Mouse (Mus musculus): ENCODE results near the gene 4930564D02Rik.

DNA sequence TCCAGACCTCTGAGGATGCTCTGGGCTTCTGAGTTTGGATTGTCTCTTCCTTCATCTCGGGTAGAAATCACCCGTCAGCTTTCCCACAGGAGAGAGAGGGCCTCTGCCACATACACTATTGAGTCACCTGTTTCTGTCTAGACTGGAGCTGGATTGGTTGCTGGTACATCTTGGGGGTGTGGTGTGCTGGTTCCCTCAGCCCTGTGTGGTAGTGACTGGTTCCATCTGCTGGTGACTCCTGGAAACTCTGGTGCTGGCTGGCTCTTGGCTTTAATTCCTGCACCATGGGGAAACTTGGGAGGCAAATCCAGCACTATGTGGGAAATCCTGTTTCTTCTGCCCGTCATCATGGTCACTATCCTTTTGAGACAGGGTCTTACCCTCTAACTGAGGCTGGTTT, 24.3 kb downstream of the 4930564D02Rik start:
- TF ChIP-seq TAL1 (IDR thresholded peaks at IDR 0.05; ENCODE audit: low read length), result no peak
- TF ChIP-seq GATA1 (IDR thresholded peaks at IDR 0.05; ENCODE audit: low read length), result no peak

All from erythroblast, embryonic 14.5 days (primary cell).